Mouse (Mus musculus): ENCODE results near the gene Prss53. TPM values are rescaled to one million over a fixed set of nuclear protein-coding genes. Genes with fewer than 3 reads are reported as not detected.

Prss53 gene
- total and polyA plus RNA-seq, 3 experiments = 0.30 TPM; not detected in 2

GRCm38 (mm10) chr7:127926846-127927245 is 36.1 kb upstream of the Prss53 start:
- DNase-seq (ENCODE audit: extremely low read depth) = no peak
- no peak overlapping the region for H3K4me3 ChIP-seq (replicated peaks in 1 of 3; ENCODE audit: low read depth in 2 of 3, low read length in 2 of 3, poor library complexity in 1 of 3)
- peaks cover 19 to 54% of the 10 kb centered on the region in 2 experiments for H3K36me3 ChIP-seq (replicated peaks in 1 of 2; ENCODE audit: control insufficient read depth in 1 of 2, insufficient read depth in 1 of 2, low read length in 1 of 2)
- dilution Hi-C loops (cut with MboI; ENCODE audit: extremely low pct_ligation_motif_present, extremely low pct_unique_long_range_greater_than_20kb, low sequenced_read_pairs) = no loop called here
- H3K9me3 ChIP-seq (replicated peaks; ENCODE audit: low read length) = no peaks in the 10 kb centered on the region
- in situ Hi-C loops (cut with MboI; ENCODE audit: low pct_ligation_motif_present, low pct_unique_long_range_greater_than_20kb, low sequenced_read_pairs) = loop anchor here (10.0 kb wide), 1 partner anchor 1222 kb away; the partner anchor contains the start of gene Coro1a
- TF ChIP-seq BHLHE40 (IDR thresholded peaks at IDR 0.05; ENCODE audit: low read depth, low read length) = no peak
- TF ChIP-seq PAX5 (IDR thresholded peaks at IDR 0.05; ENCODE audit: low read length) = no peak
- no peak for TF ChIP-seq MEF2A (IDR thresholded peaks at IDR 0.05; ENCODE audit: borderline replicate concordance, low read depth, low read length)
- TF ChIP-seq CHD1 (IDR thresholded peaks at IDR 0.05; ENCODE audit: low read depth, low read length) = no peak
- no peak for TF ChIP-seq E2F4 (IDR thresholded peaks at IDR 0.05; ENCODE audit: insufficient replicate concordance, low read depth, low read length)
- no peak for TF ChIP-seq MAFK (IDR thresholded peaks at IDR 0.05; ENCODE audit: insufficient replicate concordance, low read length)
- TF ChIP-seq RAD21 (IDR thresholded peaks at IDR 0.05; ENCODE audit: low read depth, low read length) = no peak
- TF ChIP-seq MXI1 (IDR thresholded peaks at IDR 0.05; ENCODE audit: low read depth, low read length) = no peak
- no peak for TF ChIP-seq SMC3 (IDR thresholded peaks at IDR 0.05; ENCODE audit: low read depth, low read length)
- no peak for TF ChIP-seq JUND (conservative IDR thresholded peaks at IDR 0.05; ENCODE audit: low read depth, low read length)
- TF ChIP-seq USF2 (conservative IDR thresholded peaks at IDR 0.05; ENCODE audit: low read depth, low read length) = no peak
- no peak for TF ChIP-seq ZNF384 (IDR thresholded peaks at IDR 0.05; ENCODE audit: low read depth, low read length)
- no peak for TF ChIP-seq CTCF (conservative IDR thresholded peaks at IDR 0.05 in 1 of 2, IDR thresholded peaks at IDR 0.05 in 1 of 2; ENCODE audit: low read depth in 2 of 2, low read length in 2 of 2)
- TF ChIP-seq CHD2 (IDR thresholded peaks at IDR 0.05; ENCODE audit: low read length) = no peak
- TF ChIP-seq ETS1 (conservative IDR thresholded peaks at IDR 0.05; ENCODE audit: low read depth, low read length) = no peak
- TF ChIP-seq IRF4 (IDR thresholded peaks at IDR 0.05; ENCODE audit: low read depth, low read length) = no peak
- TF ChIP-seq ZKSCAN1 (IDR thresholded peaks at IDR 0.05; ENCODE audit: borderline replicate concordance, low read depth, low read length) = no peak
- no peak for TF ChIP-seq HCFC1 (IDR thresholded peaks at IDR 0.05; ENCODE audit: low read depth, low read length)
- no peak for TF ChIP-seq ZC3H11A (IDR thresholded peaks at IDR 0.05; ENCODE audit: low read depth, low read length)
- no peak for TF ChIP-seq POLR2AphosphoS2 (IDR thresholded peaks at IDR 0.05; ENCODE audit: low read depth, low read length)
- H3K27ac ChIP-seq (ENCODE audit: insufficient read depth, low read depth) = no peak overlapping the region
- peaks cover 5 to 29% of the 10 kb centered on the region in 2 experiments for H3K4me1 ChIP-seq (ENCODE audit: control insufficient read depth in 1 of 2, insufficient read depth in 2 of 2)
- no peaks in the 10 kb centered on the region for H3K79me2 ChIP-seq (replicated peaks; ENCODE audit: control insufficient read depth, extremely low read depth, insufficient read depth, poor library complexity, severe bottlenecking)
- H3K27me3 ChIP-seq (replicated peaks) = no peaks in the 10 kb centered on the region
- no peak overlapping the region for H3K9ac ChIP-seq (ENCODE audit: insufficient read depth, low read depth)
- no peak overlapping the region for H3K4me2 ChIP-seq (ENCODE audit: insufficient read depth, low read depth, poor library complexity, severe bottlenecking)

GRCm38 (mm10) chr7:127926066-127926465 is 35.3 kb upstream of the Prss53 start:
- in situ Hi-C loops (cut with MboI; ENCODE audit: low pct_ligation_motif_present, low pct_unique_long_range_greater_than_20kb, low sequenced_read_pairs) = loop anchor here (10.0 kb wide), 1 partner anchor 1221 kb away; the partner anchor contains the start of gene Coro1a
- dilution Hi-C loops (cut with MboI; ENCODE audit: extremely low pct_ligation_motif_present, extremely low pct_unique_long_range_greater_than_20kb, low sequenced_read_pairs) = no loop called here
- no peaks in the 10 kb centered on the region for H3K79me2 ChIP-seq (replicated peaks; ENCODE audit: control insufficient read depth, extremely low read depth, insufficient read depth, poor library complexity, severe bottlenecking)
- no peak overlapping the region for H3K9ac ChIP-seq (ENCODE audit: insufficient read depth, low read depth)
- H3K36me3 ChIP-seq (replicated peaks in 1 of 2; ENCODE audit: control insufficient read depth in 1 of 2, insufficient read depth in 1 of 2, low read length in 1 of 2) = peaks cover 19 to 54% of the 10 kb centered on the region in 2 experiments
- no peak overlapping the region for H3K27ac ChIP-seq (ENCODE audit: insufficient read depth, low read depth)
- H3K9me3 ChIP-seq (replicated peaks; ENCODE audit: low read length) = no peaks in the 10 kb centered on the region
- TF ChIP-seq NELFE (IDR thresholded peaks at IDR 0.05; ENCODE audit: low read depth, low read length) = no peak
- TF ChIP-seq USF2 (conservative IDR thresholded peaks at IDR 0.05; ENCODE audit: low read depth, low read length) = no peak
- TF ChIP-seq CHD2 (IDR thresholded peaks at IDR 0.05; ENCODE audit: low read length) = no peak
- TF ChIP-seq RAD21 (IDR thresholded peaks at IDR 0.05; ENCODE audit: low read depth, low read length) = no peak
- TF ChIP-seq MXI1 (IDR thresholded peaks at IDR 0.05; ENCODE audit: low read depth, low read length) = no peak
- no peak for TF ChIP-seq ETS1 (conservative IDR thresholded peaks at IDR 0.05; ENCODE audit: low read depth, low read length)
- no peak for TF ChIP-seq JUN (IDR thresholded peaks at IDR 0.05; ENCODE audit: insufficient read depth, low read depth, low read length)
- TF ChIP-seq MAX (IDR thresholded peaks at IDR 0.05; ENCODE audit: low read length) = no peak
- TF ChIP-seq IRF4 (IDR thresholded peaks at IDR 0.05; ENCODE audit: low read depth, low read length) = no peak
- TF ChIP-seq BHLHE40 (IDR thresholded peaks at IDR 0.05; ENCODE audit: low read depth, low read length) = no peak
- no peak for TF ChIP-seq PAX5 (IDR thresholded peaks at IDR 0.05; ENCODE audit: low read length)
- TF ChIP-seq ZC3H11A (IDR thresholded peaks at IDR 0.05; ENCODE audit: low read depth, low read length) = no peak
- TF ChIP-seq ELF1 (IDR thresholded peaks at IDR 0.05; ENCODE audit: low read depth, low read length) = no peak
- no peak for TF ChIP-seq CHD1 (IDR thresholded peaks at IDR 0.05; ENCODE audit: low read depth, low read length)
- TF ChIP-seq ZKSCAN1 (IDR thresholded peaks at IDR 0.05; ENCODE audit: borderline replicate concordance, low read depth, low read length) = no peak
- no peak overlapping the region for H3K4me2 ChIP-seq (ENCODE audit: insufficient read depth, low read depth, poor library complexity, severe bottlenecking)
- H3K27me3 ChIP-seq (replicated peaks) = no peaks in the 10 kb centered on the region
- peaks cover 5 to 30% of the 10 kb centered on the region in 2 experiments for H3K4me1 ChIP-seq (ENCODE audit: control insufficient read depth in 1 of 2, insufficient read depth in 2 of 2)
- no peak overlapping the region for H3K4me3 ChIP-seq (replicated peaks in 1 of 3; ENCODE audit: low read depth in 2 of 3, low read length in 2 of 3, poor library complexity in 1 of 3)
- DNase-seq (ENCODE audit: extremely low read depth) = no peak

Data from CH12.LX (cell line).